Mouse (Mus musculus): ENCODE measurements around the gene Krtap9-1. TPM values are rescaled to one million over a fixed set of nuclear protein-coding genes. Genes with fewer than 3 reads are reported as not detected.
"Not testable (repeated sequence)": the region's sequence is repeated elsewhere in the genome, so short reads cannot be mapped to it uniquely, and the experiment has no call there.

Gene Krtap9-1
- not detected in 2 replicates for polyA plus RNA-seq (2016; fragmentation: Nextera tagmentation; extraction: Ambion mirVana)

DNA sequence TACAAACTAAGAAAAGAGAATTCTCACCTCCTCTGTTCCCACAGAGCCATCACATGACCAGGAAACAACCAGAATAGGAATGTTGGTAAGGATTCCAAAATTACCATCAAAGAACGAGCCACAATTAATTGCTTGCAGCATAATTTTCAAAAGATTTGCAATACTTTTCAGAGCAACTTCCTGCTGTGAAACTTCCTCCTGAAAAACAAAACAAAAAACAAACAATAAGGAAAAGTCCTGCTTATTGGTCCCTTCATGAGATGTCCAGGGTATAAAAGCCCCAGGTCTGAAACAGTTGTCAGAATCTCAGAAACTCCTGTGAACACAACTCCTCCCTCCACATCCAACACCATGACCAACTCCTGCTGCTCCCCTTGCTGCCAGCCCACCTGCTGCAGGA lies at the start of gene Krtap9-1:
Gene Krtap9-1 (plus strand): TSS at position 301 of the 400 bp plus-strand sequence.
- H3K9me3 ChIP-seq; DNase-seq (ENCODE audit: low spot score); H3K36me3 ChIP-seq (replicated peaks); H3K4me1 ChIP-seq; H3K4me3 ChIP-seq; H3K27ac ChIP-seq (replicated peaks); H3K27me3 ChIP-seq (replicated peaks; ENCODE audit: low read depth, poor library complexity, severe bottlenecking): not testable (repeated sequence)
- WGBS, result 71% methylated on average over 1 of the region's 1 CpGs

DNA sequence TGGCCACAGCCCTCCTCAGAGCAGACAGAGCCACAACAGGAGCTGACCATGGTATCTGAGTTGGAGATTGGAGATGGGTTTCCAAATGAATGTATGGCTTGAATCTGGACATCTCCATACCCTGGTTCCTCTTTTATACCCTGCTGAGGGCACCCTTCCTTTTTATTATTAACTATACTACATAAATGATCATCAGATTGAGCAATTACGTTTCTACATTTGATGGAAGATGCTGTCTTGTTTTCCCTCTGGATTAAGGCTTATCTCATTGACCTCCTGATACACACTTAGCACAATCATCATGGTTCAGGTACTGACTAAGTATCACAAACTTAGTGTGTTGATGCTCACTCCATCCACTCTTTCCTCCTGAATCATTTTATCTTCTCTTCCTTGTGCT lies 35.2 kb upstream of the Krtap9-1 start, which contains the start of gene 2300003K06Rik:
Gene 2300003K06Rik (minus strand): TSS at position 101 of the 400 bp plus-strand sequence.
- no peaks in the 10 kb centered on the region for H3K27me3 ChIP-seq (replicated peaks; ENCODE audit: low read depth, poor library complexity, severe bottlenecking)

DNA sequence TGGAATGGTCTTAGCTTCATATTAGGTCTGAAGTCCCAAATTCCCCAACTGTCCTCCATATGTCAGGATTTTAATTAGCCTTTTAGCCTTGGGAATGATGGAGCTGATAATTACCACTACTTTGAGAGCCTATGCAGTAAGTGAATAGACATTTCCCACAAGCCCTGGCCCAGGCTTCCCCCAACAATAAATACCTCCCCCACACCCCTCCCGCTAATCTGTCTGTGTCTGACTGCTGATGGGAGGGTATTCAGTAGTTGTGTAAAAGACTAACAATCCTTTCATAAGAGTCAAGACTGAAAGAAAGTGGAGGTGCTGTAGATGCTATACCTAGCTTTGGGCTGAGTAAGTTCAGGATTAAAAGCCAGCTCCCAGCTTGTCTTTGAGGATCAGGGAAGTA lies 31.0 kb upstream of the Krtap9-1 start:
- Histone ChIP-seq H3K4me1 (no peaks in the 10 kb centered on the region), H3K27me3 (replicated peaks; ENCODE audit: low read depth, poor library complexity, severe bottlenecking) (no peaks in the 10 kb centered on the region), H3K36me3 (replicated peaks) (no peaks in the 10 kb centered on the region), H3K4me3 (no peak overlapping the region), H3K9me3 (no peaks in the 10 kb centered on the region), H3K27ac (replicated peaks) (no peak overlapping the region)
- 83% methylated on average over 1 of the region's 1 CpGs for WGBS
- no peak for DNase-seq (ENCODE audit: low spot score)

More for the DNA sequence above, 35.2 kb upstream of the Krtap9-1 start, which contains the start of gene 2300003K06Rik:
- Histone ChIP-seq H3K36me3 (replicated peaks) (no peaks in the 10 kb centered on the region), H3K9me3 (no peaks in the 10 kb centered on the region), H3K4me1 (no peaks in the 10 kb centered on the region), H3K4me3 (no peak within 1 kb of the TSS), H3K27ac (replicated peaks) (no peak within 1 kb of the TSS)
- no peak for DNase-seq (ENCODE audit: low spot score)
- 78% methylated on average over 1 of the region's 1 CpGs for WGBS

DNA sequence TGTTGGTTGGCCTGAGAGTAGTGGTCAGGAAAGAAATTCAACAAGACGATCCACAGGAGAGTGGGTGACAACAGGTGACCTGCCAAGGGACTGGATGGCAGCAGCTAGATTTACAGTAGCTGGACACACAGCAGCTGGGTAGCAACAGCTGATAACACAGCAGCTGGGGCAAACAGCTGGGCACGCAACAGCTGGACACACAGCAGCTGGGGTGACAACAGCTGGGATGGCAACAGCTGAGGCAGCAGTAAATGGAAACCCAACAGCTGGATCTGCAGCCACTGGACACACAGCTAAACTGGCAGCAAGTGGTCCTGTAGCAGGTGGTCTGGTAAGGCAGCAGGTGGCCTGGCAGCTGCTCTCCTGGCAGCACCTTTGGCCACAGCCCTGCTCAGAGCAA lies 26.4 kb upstream of the Krtap9-1 start:
- H3K36me3 ChIP-seq (replicated peaks), result no peaks in the 10 kb centered on the region
- H3K4me1 ChIP-seq, result no peaks in the 10 kb centered on the region
- H3K27ac ChIP-seq (replicated peaks), result no peak overlapping the region
- H3K9me3 ChIP-seq, result no peaks in the 10 kb centered on the region
- 91% methylated on average over 2 of the region's 2 CpGs for WGBS
- no peaks in the 10 kb centered on the region for H3K27me3 ChIP-seq (replicated peaks; ENCODE audit: low read depth, poor library complexity, severe bottlenecking)
- DNase-seq (ENCODE audit: low spot score), result no peak
- H3K4me3 ChIP-seq, result no peak overlapping the region

DNA sequence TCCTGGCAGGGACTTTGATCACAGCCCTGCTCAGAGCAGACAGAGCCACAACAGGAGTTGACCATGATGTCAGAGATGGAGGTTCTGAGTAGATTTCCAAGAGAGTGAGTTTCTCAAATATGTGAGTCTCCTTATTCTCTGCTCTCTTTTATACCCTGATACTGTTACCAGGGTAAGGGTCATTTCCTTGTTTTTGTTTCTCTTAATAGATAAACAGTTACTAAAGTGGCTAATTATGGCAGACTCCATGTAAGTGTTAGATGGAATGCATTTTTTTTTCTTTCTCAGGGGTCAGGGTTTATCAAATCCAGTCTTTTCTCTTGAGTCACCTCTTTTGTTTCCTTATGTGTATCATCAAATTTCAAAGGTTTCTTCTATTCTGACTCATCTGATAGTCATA lies 21.7 kb upstream of the Krtap9-1 start, which contains the start of gene Krtap4-16:
Gene Krtap4-16 (minus strand): TSS at position 101 of the 400 bp plus-strand sequence.
- no peaks in the 10 kb centered on the region for H3K4me1 ChIP-seq
- no peaks in the 10 kb centered on the region for H3K27me3 ChIP-seq (replicated peaks; ENCODE audit: low read depth, poor library complexity, severe bottlenecking)
- no peak within 1 kb of the TSS for H3K27ac ChIP-seq (replicated peaks)
- H3K36me3 ChIP-seq (replicated peaks), result no peaks in the 10 kb centered on the region
- no peak within 1 kb of the TSS for H3K4me3 ChIP-seq
- DNase-seq (ENCODE audit: low spot score), result no peak
- no peaks in the 10 kb centered on the region for H3K9me3 ChIP-seq

DNA sequence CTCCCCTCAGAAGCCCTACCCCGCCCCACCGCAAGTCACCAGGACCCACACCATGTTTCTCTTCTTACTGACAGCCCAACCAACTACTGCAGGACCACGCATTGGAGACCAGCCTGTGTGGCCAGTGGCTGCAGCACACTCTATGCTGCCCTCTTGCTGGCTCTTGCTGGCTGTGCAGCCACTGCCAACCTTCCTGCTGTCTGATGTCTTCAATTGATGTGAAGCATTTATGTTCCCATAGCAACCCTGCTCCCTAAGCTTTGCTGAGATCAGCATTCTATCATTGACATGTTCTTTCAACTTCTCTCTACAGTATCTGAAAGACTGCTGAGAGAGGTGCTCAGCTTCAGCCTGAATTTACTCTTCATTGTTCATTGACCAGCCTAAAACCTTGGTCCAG lies 19.1 kb upstream of the Krtap9-1 start:
- DNase-seq (ENCODE audit: low spot score), result peak; percentile 21
- Histone ChIP-seq H3K27me3 (replicated peaks; ENCODE audit: low read depth, poor library complexity, severe bottlenecking) (no peaks in the 10 kb centered on the region), H3K4me1 (no peaks in the 10 kb centered on the region), H3K9me3 (no peaks in the 10 kb centered on the region), H3K36me3 (replicated peaks) (no peaks in the 10 kb centered on the region), H3K4me3 (no peak overlapping the region), H3K27ac (replicated peaks) (no peak overlapping the region)
- 62% methylated on average over 3 of the region's 3 CpGs for WGBS

DNA sequence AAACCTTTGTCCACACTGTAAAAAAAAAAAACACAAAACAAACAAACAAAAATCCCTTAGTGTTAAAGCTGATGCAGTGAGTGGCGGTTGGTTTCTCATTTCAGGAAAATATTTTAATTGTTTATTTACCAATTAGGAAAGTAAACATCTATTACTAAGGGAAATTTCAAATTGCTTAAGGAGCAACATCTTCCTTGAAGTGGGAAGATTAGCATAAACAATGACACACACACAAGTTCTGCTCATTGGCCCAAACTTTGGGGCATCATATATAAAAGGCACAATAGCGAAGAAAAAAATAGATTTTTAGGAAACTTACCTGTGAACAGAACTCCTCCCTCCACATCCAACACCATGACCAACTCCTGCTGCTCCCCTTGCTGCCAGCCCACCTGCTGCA lies 15.6 kb upstream of the Krtap9-1 start, which contains the start of gene Gm11568:
Gene Gm11568 (plus strand): TSS at position 301 of the 400 bp plus-strand sequence.
- no peaks in the 10 kb centered on the region for H3K27me3 ChIP-seq (replicated peaks; ENCODE audit: low read depth, poor library complexity, severe bottlenecking)
- no peak for DNase-seq (ENCODE audit: low spot score)
- no peaks in the 10 kb centered on the region for H3K9me3 ChIP-seq
- no peaks in the 10 kb centered on the region for H3K36me3 ChIP-seq (replicated peaks)
- WGBS, result 88% methylated on average over 2 of the region's 2 CpGs
- H3K4me3 ChIP-seq, result no peak within 1 kb of the TSS
- H3K27ac ChIP-seq (replicated peaks), result no peak within 1 kb of the TSS
- no peaks in the 10 kb centered on the region for H3K4me1 ChIP-seq

DNA sequence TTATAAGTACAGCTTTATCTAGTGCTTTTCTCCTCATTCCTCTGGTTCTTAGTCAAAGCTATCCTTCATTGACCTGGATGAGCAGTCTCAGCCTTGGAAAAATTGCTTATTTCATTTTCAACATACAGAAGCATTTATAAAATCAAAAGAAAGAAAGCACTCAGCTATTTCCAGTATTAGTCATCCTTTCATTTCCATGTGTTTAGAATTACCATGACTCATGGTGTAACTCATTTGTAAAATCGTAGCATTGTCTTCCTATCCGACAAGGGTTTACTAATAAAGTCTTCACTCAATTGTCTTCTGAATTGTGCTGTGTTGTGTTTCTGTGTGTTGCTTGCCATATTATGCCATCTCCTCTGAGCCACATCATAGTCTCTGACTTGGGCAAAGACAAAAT lies 14.4 kb upstream of the Krtap9-1 start:
- Histone ChIP-seq H3K9me3 (no peaks in the 10 kb centered on the region), H3K27me3 (replicated peaks; ENCODE audit: low read depth, poor library complexity, severe bottlenecking) (no peaks in the 10 kb centered on the region), H3K4me1 (no peaks in the 10 kb centered on the region), H3K36me3 (replicated peaks) (no peaks in the 10 kb centered on the region), H3K27ac (replicated peaks) (no peak overlapping the region), H3K4me3 (no peak overlapping the region)
- no peak for DNase-seq (ENCODE audit: low spot score)
- 82% methylated on average over 2 of the region's 2 CpGs for WGBS

DNA sequence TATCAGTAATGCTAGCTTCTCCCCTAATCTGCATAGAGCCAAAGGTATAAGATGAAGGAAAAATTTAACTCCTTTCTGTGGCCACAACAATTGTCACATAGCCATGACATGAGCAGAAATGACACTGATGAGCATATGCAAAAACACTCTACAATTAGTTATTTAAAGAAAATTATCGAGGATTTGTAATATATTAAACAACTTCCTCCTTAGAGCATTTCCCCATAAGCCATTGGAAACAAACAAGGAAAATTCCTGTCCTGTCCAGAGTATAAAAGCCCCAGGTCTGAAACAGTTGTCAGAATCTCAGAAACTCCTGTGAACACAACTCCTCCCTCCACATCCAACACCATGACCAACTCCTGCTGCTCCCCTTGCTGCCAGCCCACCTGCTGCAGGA lies 9.0 kb upstream of the Krtap9-1 start, which contains the start of gene Gm11559:
Gene Gm11559 (plus strand): TSS at position 301 of the 400 bp plus-strand sequence.
- H3K36me3 ChIP-seq (replicated peaks); H3K4me1 ChIP-seq; H3K27ac ChIP-seq (replicated peaks); H3K9me3 ChIP-seq; DNase-seq (ENCODE audit: low spot score); H3K4me3 ChIP-seq; H3K27me3 ChIP-seq (replicated peaks; ENCODE audit: low read depth, poor library complexity, severe bottlenecking): not testable (repeated sequence)
- WGBS, result 75% methylated on average over 1 of the region's 1 CpGs

DNA sequence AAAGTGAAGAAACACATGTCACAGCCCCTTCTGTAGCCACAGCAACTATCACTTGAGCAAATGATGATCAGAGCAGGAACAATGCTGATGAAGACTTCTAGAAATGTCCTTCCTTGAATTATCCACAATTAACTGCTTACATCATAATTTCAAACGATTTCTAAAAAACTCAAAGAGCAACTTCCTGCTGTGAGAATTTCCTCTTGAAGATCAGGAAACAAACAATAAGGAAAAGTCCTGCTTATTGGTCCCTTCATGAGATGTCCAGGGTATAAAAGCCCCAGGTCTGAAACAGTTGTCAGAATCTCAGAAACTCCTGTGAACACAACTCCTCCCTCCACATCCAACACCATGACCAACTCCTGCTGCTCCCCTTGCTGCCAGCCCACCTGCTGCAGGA lies 5.7 kb downstream of the Krtap9-1 start, which contains the start of gene Gm11567:
Gene Gm11567 (plus strand): TSS at position 301 of the 400 bp plus-strand sequence.
- not testable (repeated sequence) for H3K27me3 ChIP-seq (replicated peaks; ENCODE audit: low read depth, poor library complexity, severe bottlenecking); H3K27ac ChIP-seq (replicated peaks); H3K4me3 ChIP-seq; H3K9me3 ChIP-seq; H3K4me1 ChIP-seq; DNase-seq (ENCODE audit: low spot score); H3K36me3 ChIP-seq (replicated peaks)
- WGBS, result 67% methylated on average over 1 of the region's 1 CpGs

DNA sequence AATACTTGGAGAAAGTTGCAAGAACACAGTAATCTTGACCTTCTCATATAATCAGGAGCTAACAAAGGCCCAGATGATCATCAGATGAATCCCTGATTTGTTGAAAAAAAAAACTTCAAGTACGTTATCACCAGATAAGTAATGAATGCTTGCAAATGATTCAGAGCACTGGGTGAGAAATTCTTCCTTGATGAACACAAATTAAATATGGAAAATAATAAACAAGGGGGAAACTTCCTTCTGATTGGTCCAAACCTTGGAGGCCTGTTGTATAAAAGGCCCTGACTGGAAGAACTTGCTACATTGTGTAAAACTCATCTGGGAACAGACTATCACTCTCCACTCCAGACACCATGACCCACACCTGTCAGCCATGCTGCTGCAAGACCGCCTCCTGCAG lies 34.4 kb downstream of the Krtap9-1 start, which contains the start of gene Krtap31-1:
Gene Krtap31-1 (plus strand): TSS at position 301 of the 400 bp plus-strand sequence.
- H3K36me3 ChIP-seq (replicated peaks), result no peaks in the 10 kb centered on the region
- no peak within 1 kb of the TSS for H3K27ac ChIP-seq (replicated peaks)
- no peaks in the 10 kb centered on the region for H3K27me3 ChIP-seq (replicated peaks; ENCODE audit: low read depth, poor library complexity, severe bottlenecking)
- 88% methylated on average over 2 of the region's 2 CpGs for WGBS
- no peaks in the 10 kb centered on the region for H3K4me1 ChIP-seq
- H3K4me3 ChIP-seq, result no peak within 1 kb of the TSS
- no peak for DNase-seq (ENCODE audit: low spot score)
- no peaks in the 10 kb centered on the region for H3K9me3 ChIP-seq

DNA sequence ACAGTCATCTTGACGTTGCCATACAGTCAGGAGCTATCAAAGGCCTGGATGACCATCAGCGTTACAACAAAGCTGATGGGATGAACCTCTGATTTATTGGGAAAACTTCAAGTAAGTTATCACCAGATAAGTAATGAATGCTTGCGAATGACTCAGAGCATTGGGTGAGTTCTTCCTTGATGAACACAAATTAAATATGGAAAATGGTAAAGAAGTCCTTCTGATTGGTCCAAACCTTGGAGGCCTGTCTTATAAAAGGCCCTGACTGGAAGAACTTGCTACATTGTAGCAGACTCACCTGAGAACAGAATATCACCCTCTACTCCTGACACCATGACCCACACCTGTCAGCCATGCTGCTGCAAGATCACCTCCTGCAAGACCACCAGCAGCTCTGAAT lies 41.3 kb downstream of the Krtap9-1 start, which contains the start of gene Gm11565:
Gene Gm11565 (plus strand): TSS at position 301 of the 400 bp plus-strand sequence.
- no peak for DNase-seq (ENCODE audit: low spot score)
- no peaks in the 10 kb centered on the region; the same call in 1 of the 2 replicates for H3K27me3 ChIP-seq (replicated peaks; ENCODE audit: low read depth, poor library complexity, severe bottlenecking)
- WGBS, result 89% methylated on average over 3 of the region's 3 CpGs

More for the DNA sequence above, 41.3 kb downstream of the Krtap9-1 start, which contains the start of gene Gm11565:
- Histone ChIP-seq H3K9me3 (no peaks in the 10 kb centered on the region), H3K4me3 (no peak within 1 kb of the TSS), H3K27ac (replicated peaks) (no peak within 1 kb of the TSS), H3K36me3 (replicated peaks) (no peaks in the 10 kb centered on the region), H3K4me1 (no peaks in the 10 kb centered on the region)

Measured in embryonic facial prominence, embryonic 10.5 days (tissue).